Mouse (Mus musculus): ENCODE data around the gene Ddr2.

Ddr2 gene

GRCm38 (mm10) chr1:170086631-170087030, 23.9 kb downstream of the Ddr2 start:
- DNase-seq (ENCODE audit: low spot score), result no peak

- DNase-seq (ENCODE audit: low spot score), result no peak
These were observed 26.3 kb downstream of the Ddr2 start for GRCm38 (mm10) chr1:170084151-170084796.

DNA sequence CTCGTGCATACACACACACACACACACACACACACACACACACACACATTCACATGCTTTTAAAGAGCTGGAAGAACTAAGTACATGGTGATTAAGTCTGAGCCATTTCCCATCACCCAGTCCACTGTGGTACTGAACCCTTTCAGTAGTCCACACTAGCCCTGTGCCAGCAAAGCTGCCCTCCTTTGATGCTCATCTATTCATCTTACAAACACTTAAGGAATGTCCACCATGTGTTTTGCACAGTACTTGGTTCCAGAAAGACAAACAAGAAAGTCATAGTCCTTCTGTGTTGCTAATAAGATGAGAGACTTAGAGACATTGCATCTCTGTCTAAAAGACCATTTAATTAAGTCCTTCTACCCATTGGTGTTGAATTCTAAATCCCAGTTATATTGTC, 29.7 kb downstream of the Ddr2 start:
- DNase-seq (ENCODE audit: low spot score), result no peak

GRCm38 (mm10) chr1:170079465-170079864, 31.1 kb downstream of the Ddr2 start:
- DNase-seq (ENCODE audit: low spot score), result no peak

DNA sequence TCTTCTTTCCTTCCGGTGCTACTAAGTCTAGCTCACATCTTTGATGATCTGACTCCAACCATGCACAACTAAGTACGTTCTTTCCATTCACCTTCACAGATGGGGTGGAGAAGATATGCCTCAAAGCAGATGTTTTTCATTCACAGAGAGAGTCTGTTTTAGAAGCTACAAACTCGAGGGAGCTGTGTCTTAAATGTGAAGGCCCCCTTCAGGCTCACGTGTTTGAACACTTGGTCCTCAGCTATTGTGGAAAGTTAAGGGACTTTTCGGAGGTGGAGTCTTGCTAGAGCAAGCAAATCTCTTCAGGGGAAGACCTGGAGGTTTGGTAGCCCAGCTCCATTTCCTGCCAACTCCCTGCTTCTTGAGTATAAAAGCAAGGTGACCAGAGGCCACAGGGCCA, 34.2 kb downstream of the Ddr2 start:
- DNase-seq (ENCODE audit: low spot score), result no peak

DNA sequence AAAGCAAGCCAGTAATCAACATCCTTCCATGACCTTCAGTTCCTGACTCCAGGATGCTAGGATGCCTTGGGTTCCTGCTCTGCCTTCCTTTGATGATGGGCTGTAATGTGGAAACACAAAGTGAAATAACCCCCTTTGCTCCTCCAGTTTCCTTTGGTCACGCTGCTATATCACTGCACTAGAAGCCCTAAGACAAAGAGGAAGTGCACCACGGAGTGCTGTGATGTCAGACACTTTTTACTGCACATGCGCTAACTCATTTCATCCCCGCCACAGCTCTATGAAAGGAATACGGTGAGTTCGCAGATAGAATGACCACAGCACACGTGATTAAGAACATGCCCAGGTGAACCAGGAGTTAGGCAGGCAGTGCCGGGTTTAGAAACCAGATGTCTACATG, 36.8 kb downstream of the Ddr2 start:
- DNase-seq (ENCODE audit: low spot score), result no peak

DNA sequence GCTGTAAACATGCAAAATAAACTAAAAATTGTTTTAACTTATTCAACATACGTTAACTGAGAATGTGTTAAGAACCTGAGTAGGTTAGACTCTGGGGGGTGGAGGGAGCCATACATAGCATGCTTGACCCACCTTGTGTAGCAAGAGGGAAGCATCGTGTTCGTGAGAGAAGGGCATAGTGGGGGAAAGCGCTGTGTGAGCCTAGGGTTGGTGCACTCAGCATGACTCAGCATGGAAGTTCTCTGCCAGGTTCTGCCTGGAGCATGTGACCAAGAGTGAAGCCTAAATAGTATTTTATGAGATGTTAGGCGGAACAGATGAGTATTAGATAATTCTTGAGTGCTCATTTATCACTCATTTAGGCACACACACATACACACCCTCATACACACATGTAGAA, 41.4 kb downstream of the Ddr2 start:
- no peak for DNase-seq (ENCODE audit: low spot score)

GRCm38 (mm10) chr1:170065931-170066330, 44.6 kb downstream of the Ddr2 start:
- no peak for DNase-seq (ENCODE audit: low spot score)

DNA sequence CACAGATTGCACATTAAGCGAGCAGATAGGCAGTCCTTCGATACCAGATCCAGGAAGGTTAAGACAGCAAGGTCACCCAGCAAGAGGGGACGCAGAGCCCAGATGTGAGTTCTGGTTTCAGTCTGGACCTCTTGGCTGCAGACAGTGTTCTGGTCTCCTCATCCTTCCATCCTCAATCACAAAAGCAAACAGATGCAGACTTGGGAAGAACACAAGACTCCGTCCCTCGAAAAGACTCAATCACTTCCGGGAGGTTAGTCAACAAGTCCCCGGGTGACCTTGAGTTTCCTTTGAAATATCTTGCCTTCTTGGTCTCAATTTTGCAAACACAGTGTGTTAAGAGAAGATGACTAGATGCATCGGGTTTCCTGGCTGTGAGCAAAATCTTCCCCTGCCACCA, 45.6 kb downstream of the Ddr2 start:
- DNase-seq (ENCODE audit: low spot score), result no peak

GRCm38 (mm10) chr1:170064083-170064494, 46.5 kb downstream of the Ddr2 start:
- DNase-seq (ENCODE audit: low spot score), result peak; percentile 36

DNA sequence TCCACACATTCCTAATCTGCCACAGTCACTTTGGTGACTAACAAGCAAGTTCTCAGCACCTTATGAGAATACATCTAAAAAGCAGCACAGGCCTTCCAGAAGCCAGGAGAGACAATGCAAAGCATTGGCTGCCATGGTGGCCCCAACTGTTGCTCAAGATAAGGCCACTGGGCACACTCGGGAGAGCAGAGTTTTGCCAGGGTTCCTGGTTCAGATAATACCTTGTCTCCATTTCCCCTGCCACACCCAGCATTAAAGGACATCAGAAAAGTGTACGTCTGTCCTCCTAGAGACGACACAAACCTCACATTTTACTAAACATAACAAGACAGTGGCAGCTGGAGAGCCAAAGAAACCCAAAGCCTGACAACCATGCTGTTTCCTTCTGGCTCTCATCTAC, 50.3 kb downstream of the Ddr2 start:
- no peak for DNase-seq (ENCODE audit: low spot score)

DNA sequence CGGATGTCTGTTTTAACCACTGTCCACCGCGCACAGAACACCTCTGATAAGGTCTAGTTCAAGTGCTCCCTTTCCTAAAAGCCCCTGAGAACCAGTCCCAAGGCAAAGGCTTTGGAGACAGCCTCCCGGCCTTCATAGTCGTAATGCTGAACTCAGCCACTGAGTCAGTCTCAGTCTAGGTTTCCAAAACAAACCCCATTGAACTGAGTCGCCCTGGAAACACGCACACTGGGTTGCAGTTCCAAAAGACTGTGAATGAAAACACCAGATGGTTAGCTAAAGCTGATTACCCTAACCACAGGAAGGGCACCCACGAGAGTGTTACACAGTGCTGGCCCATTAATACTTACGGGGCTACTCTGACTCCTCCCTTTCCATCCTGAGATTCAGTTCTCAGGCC, 51.2 kb downstream of the Ddr2 start:
- DNase-seq (ENCODE audit: low spot score), result no peak

- no peak for DNase-seq (ENCODE audit: low spot score)
These were observed 52.5 kb downstream of the Ddr2 start for GRCm38 (mm10) chr1:170058051-170058450.

DNA sequence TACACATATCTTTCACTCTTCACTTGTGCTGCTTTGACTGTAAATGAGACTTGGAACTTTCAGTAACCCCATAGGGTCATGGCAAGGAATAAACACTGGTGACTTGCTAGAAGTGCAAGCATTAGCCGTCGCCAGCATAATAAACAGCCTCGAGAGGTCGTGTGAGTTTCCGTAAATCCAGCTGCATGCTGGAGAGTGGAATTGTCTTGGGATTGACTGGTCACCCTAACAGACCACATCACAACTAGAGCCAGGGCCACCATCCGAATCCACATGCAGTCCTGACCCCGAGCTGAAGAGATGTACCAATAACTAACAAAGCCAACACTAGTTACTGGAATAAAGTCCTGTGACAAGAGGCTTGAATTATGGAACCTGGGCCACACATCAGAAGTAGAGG, 53.0 kb downstream of the Ddr2 start:
- no peak for DNase-seq (ENCODE audit: low spot score)

DNA sequence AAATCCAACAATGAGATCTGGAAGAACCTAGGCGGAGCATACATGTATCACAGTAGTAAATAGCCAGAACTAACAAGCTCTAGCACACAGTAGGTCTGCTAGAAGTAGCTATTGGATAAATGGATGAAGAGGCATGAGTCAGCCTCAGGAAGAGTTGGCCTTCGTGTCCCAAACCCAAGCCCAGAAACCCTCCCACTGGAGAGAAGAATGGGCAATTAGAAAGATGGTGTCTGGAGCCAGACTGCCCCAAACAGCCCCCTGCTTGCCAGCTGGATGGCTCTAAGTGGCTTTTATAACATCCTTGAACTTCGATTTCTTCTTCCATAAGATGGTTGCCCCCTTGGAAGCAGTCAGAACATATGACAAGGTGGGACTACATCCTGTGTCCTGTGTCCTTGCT, 53.6 kb downstream of the Ddr2 start:
- no peak for DNase-seq (ENCODE audit: low spot score)

DNA sequence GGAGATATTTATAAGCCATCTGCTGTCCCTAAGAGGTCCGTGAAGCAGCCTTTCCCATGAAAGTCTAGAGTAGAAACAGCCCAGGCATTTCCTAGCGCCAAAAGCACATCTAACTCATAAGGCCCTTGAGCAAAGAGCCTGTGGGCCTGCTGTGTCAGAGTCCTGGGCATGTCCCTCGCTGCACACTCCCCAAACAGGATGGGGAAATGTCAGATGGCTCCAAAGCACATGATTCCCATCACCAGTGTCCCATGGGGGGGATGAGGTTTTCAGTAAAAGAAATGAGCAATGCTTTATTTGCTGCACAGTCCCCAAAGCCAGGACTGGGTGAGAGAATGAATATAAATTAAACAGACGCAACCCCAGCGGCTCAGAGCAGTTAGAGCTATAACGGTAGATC, 54.3 kb downstream of the Ddr2 start:
- DNase-seq (ENCODE audit: low spot score), result no peak

- DNase-seq (ENCODE audit: low spot score), result no peak
These were observed 58.0 kb downstream of the Ddr2 start for GRCm38 (mm10) chr1:170052469-170053065.

DNA sequence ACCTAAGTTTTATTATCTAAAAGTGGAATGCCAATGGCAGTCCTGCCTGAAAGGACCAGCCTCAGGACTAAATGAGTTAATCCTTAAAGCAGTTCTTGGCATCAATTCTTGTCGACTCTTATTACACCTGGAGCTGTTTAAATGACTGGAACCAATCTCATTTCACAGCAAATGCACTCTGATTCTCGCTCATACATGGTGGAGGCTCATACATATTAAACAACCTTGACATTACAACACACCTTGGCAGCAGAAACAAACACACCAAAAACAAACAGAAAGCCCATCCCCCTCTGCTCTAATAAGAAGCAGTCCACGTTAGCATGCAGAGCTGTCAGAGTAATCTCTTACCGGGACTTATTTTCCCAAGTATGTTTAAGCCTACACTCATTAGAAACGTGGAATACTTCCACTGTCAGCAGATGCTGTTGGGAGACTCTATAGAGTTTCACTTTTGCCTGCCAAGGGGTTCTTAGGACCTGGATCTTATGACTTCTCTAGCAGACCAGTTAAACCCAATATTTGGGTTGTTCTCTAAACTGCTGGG, 58.9 kb downstream of the Ddr2 start:
- no peak for DNase-seq (ENCODE audit: low spot score)

GRCm38 (mm10) chr1:170048434-170048833, 62.1 kb downstream of the Ddr2 start:
- no peak for DNase-seq (ENCODE audit: low spot score)

GRCm38 (mm10) chr1:170044726-170045471, 65.7 kb downstream of the Ddr2 start:
- DNase-seq (ENCODE audit: low spot score), result no peak

- DNase-seq (ENCODE audit: low spot score), result no peak
These were observed 66.8 kb downstream of the Ddr2 start for GRCm38 (mm10) chr1:170043753-170044152.

- DNase-seq (ENCODE audit: low spot score), result no peak
These were observed 67.6 kb downstream of the Ddr2 start for GRCm38 (mm10) chr1:170042996-170043395.

DNA sequence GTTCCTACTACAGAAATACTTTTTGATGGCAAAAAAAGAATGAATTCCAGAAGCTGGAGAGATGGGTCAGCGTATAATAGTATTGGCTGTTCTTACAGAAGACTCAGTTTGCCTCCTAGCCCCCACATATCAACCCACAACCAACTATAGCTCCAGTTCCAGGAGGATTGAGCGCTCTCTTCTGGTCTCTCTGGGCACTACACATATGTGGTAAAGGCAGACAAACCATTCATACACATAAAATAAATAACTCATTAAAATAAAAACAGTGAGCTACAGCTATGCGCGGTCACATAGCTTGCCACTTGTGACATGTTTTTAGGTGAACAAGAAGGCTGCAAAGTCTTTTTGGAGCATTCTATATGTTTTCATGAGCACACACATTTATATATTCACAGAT, 71.2 kb downstream of the Ddr2 start:
- no peak for DNase-seq (ENCODE audit: low spot score)
